Mouse (Mus musculus) stomach, embryonic 16.5 days (tissue): ENCODE data around the gene Ubqln2. TPM values are rescaled to one million over a fixed set of nuclear protein-coding genes. Genes with fewer than 3 reads are reported as not detected.

Source experiments
- ATAC-seq: fragments of 200-750 bp; cut with Nextera tagmentation; 2 replicates; pipeline ENCODE4 v1.8.0; 2017; ENCODE audit warnings: moderate number of reproducible peaks, moderate TSS enrichment; ENCODE audit not compliant: insufficient read depth, low FRiP score
- H3K27ac ChIP-seq: fragments of 300-500 bp; sonication (generic); 2 replicates; pipeline ENCODE4 v1.5.1; 2014; ENCODE audit warnings: low read length
- H3K27me3 ChIP-seq: fragments of 300-500 bp; sonication (generic); 2 replicates; pipeline ENCODE4 v1.6.1; 2014; ENCODE audit warnings: low read length, control low read depth, mixed read lengths; ENCODE audit not compliant: control insufficient read depth, insufficient read depth
- H3K36me3 ChIP-seq: fragments of 300-500 bp; sonication (generic); 2 replicates; pipeline ENCODE4 v1.6.1; 2014; ENCODE audit warnings: low read length; ENCODE audit not compliant: control insufficient read depth, insufficient read depth
- H3K4me1 ChIP-seq: fragments of 300-500 bp; sonication (generic); 2 replicates; pipeline ENCODE4 v1.6.1; 2014; ENCODE audit warnings: low read length, control low read depth, mixed read lengths; ENCODE audit not compliant: control insufficient read depth, insufficient read depth
- H3K4me2 ChIP-seq: fragments of 300-500 bp; sonication (generic); 2 replicates; pipeline ENCODE4 v1.6.1; 2014; ENCODE audit warnings: low read depth, low read length, mixed read lengths
- H3K4me3 ChIP-seq: fragments of 300-500 bp; sonication (generic); replicated peaks from 2 replicates; pipeline ENCODE4 v1.5.1; 2014; ENCODE audit warnings: mild to moderate bottlenecking, low read length
- H3K9ac ChIP-seq: fragments of 300-500 bp; sonication (generic); 2 replicates; pipeline ENCODE4 v1.6.1; 2014; ENCODE audit warnings: low read length
- H3K9me3 ChIP-seq: fragments of 300-500 bp; sonication (generic); replicated peaks from 2 replicates; pipeline ENCODE4 v1.6.1; 2016; ENCODE audit warnings: low read length, control low read depth; ENCODE audit not compliant: control insufficient read depth
- WGBS: fragments of 180-500 bp; shearing (Covaris S2); extraction: QIAGEN DNeasy Blood & Tissue Kit; methylation state at CpG from one replicate; pipeline ENCODE4 v1.1.7; 2014; 5-methylcytosine and 5-hydroxymethylcytosine counted together
- polyA plus RNA-seq: library from polyadenylated mRNA; unstranded; fragments of >200 nt; fragmentation: Nextera tagmentation; extraction: Ambion mirVana; gene quantifications from 2 replicates; pipeline ENCODE4 v1.2.1, GENCODE M21; 2015

The Ubqln2 gene
- polyA plus RNA-seq, 1 experiment from 2014 or later, result 12.9 TPM

DNA sequence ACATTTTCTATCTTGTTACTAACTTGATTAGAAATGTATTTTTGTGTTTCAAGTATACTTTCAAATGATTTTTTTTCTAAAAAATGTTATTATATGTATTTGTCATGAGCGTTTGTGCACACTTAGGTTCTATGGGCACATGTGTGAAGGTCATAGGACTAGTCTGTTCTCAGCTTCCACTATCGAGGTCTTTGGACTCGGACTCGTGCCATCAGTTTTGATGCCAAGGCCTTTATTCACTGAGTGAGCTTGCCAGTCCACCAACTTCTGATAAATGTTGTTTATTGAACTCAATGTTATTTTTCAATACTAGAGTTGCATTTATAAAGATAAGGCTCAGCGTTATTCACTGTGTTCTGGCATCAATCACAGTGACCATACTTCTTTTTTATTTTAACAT, 17.5 kb downstream of the Ubqln2 start:
- no peak for ATAC-seq
- no peak overlapping the region for H3K4me2 ChIP-seq
- no peaks in the 10 kb centered on the region for H3K9me3 ChIP-seq
- H3K4me1 ChIP-seq, result no peaks in the 10 kb centered on the region
- H3K9ac ChIP-seq, result no peak overlapping the region
- H3K27ac ChIP-seq, result no peak overlapping the region
- 84% methylated on average over 5 of the region's 5 CpGs for WGBS
- H3K27me3 ChIP-seq, result no peaks in the 10 kb centered on the region
- no peak overlapping the region for H3K4me3 ChIP-seq
- H3K36me3 ChIP-seq, result no peaks in the 10 kb centered on the region

DNA sequence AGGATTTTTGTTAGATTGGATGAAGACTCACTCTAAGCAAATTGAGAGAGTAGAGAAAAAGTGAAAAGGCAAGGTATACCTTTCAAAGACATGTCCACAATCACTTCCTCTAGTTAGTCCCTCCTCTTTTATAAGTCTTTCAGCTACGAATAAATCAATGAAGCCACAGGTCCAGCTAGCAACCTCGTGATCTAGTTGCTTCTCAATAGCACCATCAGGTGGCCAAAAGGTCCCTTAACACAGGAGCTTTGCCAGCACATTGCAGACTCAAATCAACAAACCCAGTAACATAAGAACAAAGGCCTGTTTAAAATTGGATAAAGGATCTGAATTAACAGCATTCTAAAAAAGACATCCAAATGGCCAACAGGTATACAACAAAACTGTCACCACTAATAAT, 30.4 kb downstream of the Ubqln2 start:
- Histone ChIP-seq H3K4me2 (no peak overlapping the region), H3K4me1 (no peaks in the 10 kb centered on the region), H3K4me3 (no peak overlapping the region), H3K36me3 (no peaks in the 10 kb centered on the region), H3K9ac (no peak overlapping the region), H3K9me3 (no peaks in the 10 kb centered on the region), H3K27ac (no peak overlapping the region), H3K27me3 (no peaks in the 10 kb centered on the region)
- WGBS, result 30% methylated on average over 2 of the region's 2 CpGs
- no peak for ATAC-seq

Other genes with a start within 250 kb of the Ubqln2 start
- gene Cypt3, start 60.4 kb downstream of the Ubqln2 start, polyA plus RNA-seq, result 0.36 TPM in 1 of 2 replicates, not detected in the other
- gene Kctd12b, start 198.2 kb downstream of the Ubqln2 start, polyA plus RNA-seq, result 5.6 and 5.9 TPM in 2 replicates
- 86.8 and 93.7 TPM in 2 replicates for gene Nbdy, start 225.4 kb downstream of the Ubqln2 start, polyA plus RNA-seq